Mouse (Mus musculus): ENCODE measurements around the gene Cpt2.

DNA sequence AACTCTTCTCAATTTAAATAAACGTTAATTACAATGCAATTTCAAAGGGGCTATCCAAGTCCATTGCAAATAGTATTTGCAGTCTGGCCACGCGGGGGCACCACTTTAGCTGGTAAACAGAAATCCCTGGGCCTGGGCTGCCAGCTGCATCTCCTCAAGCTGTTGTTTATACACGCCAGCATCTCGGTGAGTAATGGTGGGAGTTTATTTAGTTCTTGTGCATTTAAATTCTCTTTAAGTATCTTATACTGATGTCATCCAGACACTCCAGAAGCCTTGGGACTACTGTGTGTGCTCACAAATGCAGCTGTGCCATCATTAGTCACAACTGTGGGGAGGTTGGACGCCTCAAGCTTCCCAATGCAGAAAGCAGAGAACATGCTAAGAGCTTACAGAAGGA, 13.9 kb upstream of the Cpt2 start:
- peak; percentile 27; the same call in 1 of the 2 replicates for TF ChIP-seq CTCF (IDR thresholded peaks at IDR 0.05; ENCODE audit: extremely low read depth, insufficient read depth, insufficient read length, insufficient replicate concordance)
- TF ChIP-seq POLR2A (IDR thresholded peaks at IDR 0.05; ENCODE audit: low read depth, low read length), result no peak
